Mouse (Mus musculus) macrophage (primary cell): ENCODE measurements around the gene Crabp2. TPM values are rescaled to one million over a fixed set of nuclear protein-coding genes. Genes with fewer than 3 reads are reported as not detected.

Experiments used
- H3K27ac ChIP-seq: fragments of 350-480 bp; formaldehyde crosslinking; 2 replicates; pipeline ENCODE4 v1.9.0; 2021
- H3K36me3 ChIP-seq: fragments of 350-480 bp; formaldehyde crosslinking; 2 replicates; pipeline ENCODE4 v1.9.0; 2021; ENCODE audit errors: inconsistent target
- H3K4me3 ChIP-seq: fragments of 350-480 bp; formaldehyde crosslinking; 2 replicates; pipeline ENCODE4 v1.9.0; 2021; ENCODE audit errors: inconsistent target
- H3K79me2 ChIP-seq: fragments of 350-480 bp; formaldehyde crosslinking; 2 replicates; pipeline ENCODE4 v1.9.0; 2021; ENCODE audit errors: inconsistent target
- WGBS: methylation state at CpG from one replicate; pipeline ENCODE4 v1.1.7; 2026; ENCODE audit warnings: inconsistent platforms; ENCODE audit not compliant: missing documents; 5-methylcytosine and 5-hydroxymethylcytosine counted together
- polyA plus RNA-seq: library from polyadenylated mRNA; stranded (reverse); fragments of 250-400 nt; gene quantifications from 3 replicates; pipeline ENCODE4 v1.2.4, GENCODE M21; 2018; ENCODE audit warnings: inconsistent platforms

The Crabp2 gene
- polyA plus RNA-seq, 1 experiment from 2014 or later, result not detected

DNA sequence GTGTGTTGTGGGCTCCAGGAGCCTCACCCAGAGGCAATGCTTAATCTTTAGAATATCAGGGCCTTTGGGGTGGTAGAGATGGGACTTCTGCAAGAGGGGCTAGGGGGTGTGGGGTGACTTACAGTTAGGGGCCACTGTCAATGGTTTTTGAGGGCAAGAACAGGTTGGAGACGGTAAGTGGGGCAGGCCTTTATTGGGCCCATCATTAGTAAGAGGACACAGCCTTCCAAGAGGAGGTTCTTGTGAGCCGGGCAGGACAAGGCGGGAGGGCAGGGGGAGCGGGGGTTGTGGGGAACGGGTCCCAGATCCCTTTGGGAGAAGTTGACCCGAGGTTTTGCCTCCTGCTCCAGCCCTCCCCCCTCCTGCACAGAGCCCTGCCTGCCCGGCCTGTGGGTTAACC, 35.0 kb upstream of the Crabp2 start:
- WGBS, result 88% methylated on average over 7 of the region's 7 CpGs
- Histone ChIP-seq H3K36me3 (peaks cover 37% of the 10 kb centered on the region; the same call in 1 of the 2 replicates), H3K27ac (no peak overlapping the region), H3K79me2 (peaks cover 55% of the 10 kb centered on the region), H3K4me3 (no peak overlapping the region)

DNA sequence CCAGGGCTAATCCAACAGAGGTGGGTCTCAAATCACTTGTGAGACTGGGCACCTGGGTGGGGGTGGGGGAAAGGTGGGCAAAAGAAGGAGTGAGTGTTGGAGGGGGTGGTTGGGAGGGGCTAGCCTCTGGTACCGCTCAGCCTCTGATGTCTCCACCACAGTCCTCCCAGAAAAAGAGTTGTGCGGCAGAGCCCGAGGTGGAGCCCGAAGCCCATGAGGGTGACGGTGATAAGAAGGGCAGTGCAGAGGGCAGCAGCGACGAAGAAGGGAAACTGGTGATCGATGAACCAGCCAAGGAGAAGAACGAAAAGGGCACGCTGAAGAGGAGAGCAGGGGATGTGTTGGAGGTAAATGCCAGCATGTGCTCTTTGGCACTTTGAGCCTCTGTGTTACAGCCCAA, 34.6 kb upstream of the Crabp2 start:
- peaks cover 51% of the 10 kb centered on the region for H3K79me2 ChIP-seq
- H3K4me3 ChIP-seq, result no peak overlapping the region
- WGBS, result 94% methylated on average over 10 of the region's 10 CpGs
- no peak overlapping the region for H3K27ac ChIP-seq
- H3K36me3 ChIP-seq, result peaks cover 37% of the 10 kb centered on the region; the same call in 1 of the 2 replicates

DNA sequence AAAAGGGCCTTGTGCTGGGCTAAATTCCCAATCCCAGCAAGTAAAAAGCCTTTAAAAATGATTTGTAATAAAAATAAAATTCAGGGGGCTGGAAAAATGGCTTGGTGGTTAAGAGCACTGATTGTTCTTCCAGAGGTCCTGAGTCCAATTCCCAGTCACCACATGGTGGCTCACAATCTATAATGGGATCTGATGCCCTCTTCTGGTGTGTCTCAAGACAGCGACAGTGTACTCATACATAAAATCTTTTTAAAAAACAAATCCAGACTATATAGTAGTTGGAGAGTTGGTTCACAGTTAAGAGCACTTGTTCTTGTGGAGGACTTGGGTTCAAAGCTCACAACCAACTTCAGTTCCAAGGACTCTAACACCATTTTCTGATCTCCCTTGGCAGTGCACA, 31.5 kb upstream of the Crabp2 start:
- peaks cover 37% of the 10 kb centered on the region; the same call in 1 of the 2 replicates for H3K36me3 ChIP-seq
- no peak overlapping the region for H3K27ac ChIP-seq
- peaks cover 35% of the 10 kb centered on the region for H3K79me2 ChIP-seq
- H3K4me3 ChIP-seq, result no peak overlapping the region
- WGBS, result 100% methylated on average over 1 of the region's 1 CpGs

GRCm38 (mm10) chr3:87918551-87918950, 29.9 kb upstream of the Crabp2 start:
- 87% methylated on average over 1 of the region's 1 CpGs for WGBS
- Histone ChIP-seq H3K36me3 (peaks cover 45% of the 10 kb centered on the region), H3K27ac (no peak overlapping the region), H3K4me3 (no peak overlapping the region), H3K79me2 (peaks cover 19% of the 10 kb centered on the region)

DNA sequence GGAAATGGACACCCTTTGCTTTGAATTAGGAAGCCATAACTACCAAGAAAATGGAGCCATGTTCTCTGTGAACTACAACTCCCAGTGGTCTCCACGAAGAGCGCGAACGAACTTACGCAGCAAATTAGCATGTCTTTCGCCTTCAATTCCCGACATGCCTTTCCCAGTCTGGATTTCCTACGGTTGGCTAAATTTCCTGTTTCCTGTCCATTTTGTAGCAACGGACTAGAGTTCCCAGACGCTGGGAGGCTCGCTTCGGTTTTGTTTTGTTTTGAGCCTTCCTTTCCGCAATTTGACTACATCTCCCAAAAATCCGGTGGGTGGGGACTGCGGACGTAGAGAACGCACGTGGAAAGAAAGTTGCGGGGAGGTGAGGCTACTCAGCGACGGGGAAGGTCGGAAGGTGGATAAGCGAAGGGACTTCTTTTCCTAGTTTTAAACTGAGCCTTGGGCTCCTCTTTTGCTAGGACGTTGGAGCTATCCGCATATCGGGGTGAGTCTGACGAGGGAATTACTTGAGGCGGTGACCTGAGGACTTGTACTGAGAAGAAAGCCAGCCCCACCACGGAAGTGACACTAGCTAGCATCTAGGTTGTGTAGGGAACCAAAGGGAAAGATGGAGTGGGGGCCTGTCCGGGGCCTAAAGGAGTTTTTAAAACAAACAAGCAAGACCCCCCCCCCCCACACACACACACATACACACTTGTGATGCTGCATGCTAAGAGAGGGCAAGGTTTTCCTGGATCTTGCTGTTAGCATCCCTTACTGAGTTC, 28.9 kb upstream of the Crabp2 start, which contains the start of gene Mrpl24:
TSS of gene Mrpl24 (plus strand) at position 171 of the 773 bp plus-strand sequence.
- WGBS, result 2% methylated on average over 25 of the region's 30 CpGs
- Histone ChIP-seq H3K36me3 (peaks cover 45% of the 10 kb centered on the region), H3K4me3 (peak within 1 kb of the TSS; percentile 93), H3K27ac (peak within 1 kb of the TSS; percentile 70), H3K79me2 (peaks cover 15% of the 10 kb centered on the region)

GRCm38 (mm10) chr3:87920270-87920943, 28.1 kb upstream of the Crabp2 start:
- H3K79me2 ChIP-seq, result peaks cover 15% of the 10 kb centered on the region
- H3K27ac ChIP-seq, result 0 out of 2 replicates have a peak overlapping the region, but pooled peaks have one; percentile 70
- H3K36me3 ChIP-seq, result peaks cover 45% of the 10 kb centered on the region
- peak overlapping the region; percentile 93 for H3K4me3 ChIP-seq
- 72% methylated on average over 8 of the region's 9 CpGs for WGBS

DNA sequence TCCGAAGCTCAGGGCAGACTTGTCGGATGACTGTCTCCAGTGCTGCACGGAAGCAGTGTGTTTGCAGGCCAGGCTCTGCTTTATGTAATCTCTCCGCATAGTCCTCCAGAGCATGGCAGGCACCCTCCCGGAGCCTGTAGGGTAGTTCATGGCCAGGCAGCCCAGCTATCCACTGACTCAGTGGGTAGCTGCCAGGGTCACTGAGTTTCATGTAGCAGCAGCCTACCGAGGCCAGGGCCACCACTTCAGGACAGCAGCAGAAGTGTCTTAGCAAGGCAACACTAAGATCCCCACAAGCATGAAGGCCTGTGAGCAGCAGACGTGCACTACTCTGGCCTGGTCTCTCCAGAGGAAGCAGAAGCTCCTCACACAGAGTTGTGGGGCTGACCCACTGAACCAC, 23.5 kb upstream of the Crabp2 start:
- H3K27ac ChIP-seq, result no peak overlapping the region
- H3K4me3 ChIP-seq, result no peak overlapping the region
- peaks cover 46% of the 10 kb centered on the region for H3K36me3 ChIP-seq
- 95% methylated on average over 7 of the region's 7 CpGs for WGBS
- peaks cover 39% of the 10 kb centered on the region for H3K79me2 ChIP-seq

DNA sequence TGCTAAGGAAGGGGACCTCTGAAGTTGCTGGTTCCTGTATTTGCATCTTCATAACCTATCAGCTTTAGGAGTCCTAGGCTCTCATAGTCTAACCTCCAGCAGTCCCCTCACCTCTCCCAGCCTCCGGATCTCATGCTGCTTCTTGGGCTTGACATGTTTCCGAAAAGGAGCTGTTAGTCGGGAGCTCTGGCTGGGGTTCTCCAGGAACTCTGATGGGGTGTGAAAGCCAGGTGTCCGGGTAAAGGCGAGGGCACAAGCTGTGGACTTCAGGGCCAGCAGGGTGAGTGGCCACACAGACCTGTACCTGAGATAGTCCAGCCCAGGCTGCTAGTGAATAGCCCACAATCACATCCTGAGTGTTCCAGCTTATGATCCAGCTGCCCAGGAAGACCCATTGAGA, 21.0 kb upstream of the Crabp2 start:
- WGBS, result 94% methylated on average over 5 of the region's 5 CpGs
- peaks cover 53% of the 10 kb centered on the region for H3K36me3 ChIP-seq
- no peak overlapping the region for H3K4me3 ChIP-seq
- H3K27ac ChIP-seq, result no peak overlapping the region
- H3K79me2 ChIP-seq, result peaks cover 45% of the 10 kb centered on the region

DNA sequence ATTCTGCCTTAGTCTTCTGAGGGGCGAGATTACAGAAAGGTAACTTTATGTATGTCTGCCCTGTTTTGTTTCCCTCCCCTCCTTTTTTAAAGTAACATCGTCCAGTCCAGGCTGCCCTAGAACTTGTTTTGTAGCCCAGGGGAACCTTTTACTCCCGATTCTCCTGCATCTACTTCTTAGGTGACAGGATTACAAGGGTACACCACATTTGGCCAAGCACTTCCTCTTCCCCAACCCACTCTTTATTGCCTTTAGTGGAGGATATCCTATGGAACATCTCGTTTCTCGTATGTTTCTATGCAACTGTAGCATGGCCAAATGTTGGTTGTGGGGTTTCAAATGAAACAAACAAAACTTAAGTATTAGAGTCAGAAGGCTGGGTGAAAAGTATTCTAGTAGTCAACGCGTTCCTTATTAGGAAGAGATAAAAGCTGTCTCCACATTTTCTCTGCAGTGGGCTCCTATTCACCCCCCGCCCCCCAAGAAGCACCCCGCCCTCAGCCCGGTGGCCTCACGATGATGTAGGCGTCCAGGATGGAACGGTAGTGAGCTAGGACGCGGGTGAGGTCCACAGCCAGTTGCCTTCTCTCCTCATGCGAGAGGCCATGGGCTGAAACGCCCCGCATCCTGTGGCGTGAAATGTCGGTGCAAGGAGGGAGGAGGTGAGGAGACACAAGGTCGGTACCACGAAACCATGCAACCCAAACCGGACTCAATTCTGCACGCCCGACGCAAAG, 19.0 kb upstream of the Crabp2 start:
- Histone ChIP-seq H3K79me2 (peaks cover 66% of the 10 kb centered on the region), H3K27ac (peak overlapping the region; percentile 64), H3K4me3 (peak overlapping the region; percentile 99), H3K36me3 (peaks cover 43% of the 10 kb centered on the region)
- WGBS, result 3% methylated on average over 24 of the region's 26 CpGs

DNA sequence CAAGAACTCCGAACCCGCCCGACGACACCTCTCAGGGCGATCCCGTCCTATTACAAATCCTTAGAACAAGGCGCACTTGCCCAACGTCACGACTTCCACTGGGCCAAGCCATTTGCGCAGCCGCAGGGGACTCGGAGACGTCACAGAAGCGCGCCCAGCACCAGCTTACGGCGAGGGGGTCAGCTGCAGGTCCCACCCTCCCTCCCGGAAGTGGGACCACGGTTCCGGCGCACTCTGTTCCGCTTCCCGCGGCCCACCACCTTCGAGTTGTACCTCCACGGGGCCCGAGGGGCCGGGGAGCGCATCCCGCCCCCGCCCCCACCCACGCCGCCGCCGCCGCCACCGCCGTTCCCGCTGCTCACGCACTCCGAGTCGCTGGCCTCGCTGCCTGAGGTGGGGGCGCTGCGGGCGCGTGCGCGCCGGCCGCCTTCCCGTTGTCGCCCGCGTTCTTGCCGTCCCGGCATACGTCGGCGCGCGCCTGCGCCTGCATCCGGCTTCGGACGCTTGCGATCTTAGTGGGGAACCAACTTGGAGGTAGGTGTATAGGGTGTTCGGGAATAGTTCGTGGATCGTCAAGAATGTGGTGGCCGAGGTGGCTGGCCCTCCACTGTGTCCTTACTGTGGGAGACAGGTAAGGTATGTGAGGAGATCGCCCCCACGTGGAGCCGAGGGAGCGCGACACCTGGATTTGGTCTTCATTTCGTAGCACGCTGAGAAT, 18.2 kb upstream of the Crabp2 start, which contains the start of the genes Isg20l2 and Rrnad1:
TSS of gene Isg20l2 (plus strand) at position 237 of the 718 bp plus-strand sequence.
TSS of gene Rrnad1 (minus strand) at position 640 of the 718 bp plus-strand sequence.
- Histone ChIP-seq H3K36me3 (peaks cover 43% of the 10 kb centered on the region), H3K4me3 (peak within 1 kb of the TSS; percentile 99), H3K27ac (peak within 1 kb of the TSS; percentile 64), H3K79me2 (peaks cover 72% of the 10 kb centered on the region)
- WGBS, result under 1% methylated on average over 26 of the region's 78 CpGs

- 86% methylated on average over 5 of the region's 5 CpGs for WGBS
- Histone ChIP-seq H3K4me3 (no peak overlapping the region), H3K36me3 (peaks cover 53% of the 10 kb centered on the region; the same call in 1 of the 2 replicates), H3K79me2 (peaks cover 80% of the 10 kb centered on the region), H3K27ac (no peak overlapping the region)
Observed at GRCm38 (mm10) chr3:87934026-87934425, 14.4 kb upstream of the Crabp2 start.

GRCm38 (mm10) chr3:87934501-87934900, 14.0 kb upstream of the Crabp2 start:
- no peak overlapping the region for H3K4me3 ChIP-seq
- WGBS, result 83% methylated on average over 4 of the region's 4 CpGs
- peaks cover 58% of the 10 kb centered on the region for H3K36me3 ChIP-seq
- H3K27ac ChIP-seq, result no peak overlapping the region
- H3K79me2 ChIP-seq, result peaks cover 76% of the 10 kb centered on the region

- Histone ChIP-seq H3K36me3 (peaks cover 65% of the 10 kb centered on the region), H3K27ac (no peak overlapping the region), H3K4me3 (no peak overlapping the region), H3K79me2 (peaks cover 71% of the 10 kb centered on the region)
- WGBS, result 96% methylated on average over 4 of the region's 4 CpGs
Observed at GRCm38 (mm10) chr3:87935201-87935600, 13.3 kb upstream of the Crabp2 start.

DNA sequence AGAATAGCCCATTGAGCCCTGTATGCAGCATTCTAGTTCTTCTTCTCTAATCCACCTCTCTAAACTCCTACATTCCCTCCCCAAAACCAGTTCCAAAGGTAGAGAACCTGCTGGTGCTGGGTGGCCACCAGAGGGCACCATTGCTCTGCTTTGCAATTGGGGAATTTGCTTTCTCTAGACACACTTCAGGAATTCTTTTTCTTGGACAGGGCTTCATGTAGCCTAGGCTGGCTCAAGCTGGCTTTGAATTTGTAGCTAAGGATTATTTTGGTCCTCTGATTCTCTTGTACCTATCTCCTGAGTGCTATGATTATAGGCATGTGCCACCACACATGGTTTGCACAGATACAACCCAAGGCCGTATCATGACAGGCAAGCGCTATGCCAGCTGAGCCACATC, 12.7 kb upstream of the Crabp2 start:
- H3K36me3 ChIP-seq, result peaks cover 71% of the 10 kb centered on the region
- WGBS, result 97% methylated on average over 2 of the region's 2 CpGs
- H3K4me3 ChIP-seq, result no peak overlapping the region

More for the DNA sequence above, 12.7 kb upstream of the Crabp2 start:
- Histone ChIP-seq H3K79me2 (peaks cover 67% of the 10 kb centered on the region), H3K27ac (no peak overlapping the region)
